Mouse (Mus musculus): ENCODE results near the gene Asic4. TPM values are rescaled to one million over a fixed set of nuclear protein-coding genes. Genes with fewer than 3 reads are reported as not detected.

Gene Asic4
- 4.9 and 5.0 TPM in 2 replicates for polyA plus RNA-seq (2014; fragmentation: Nextera tagmentation; extraction: Ambion mirVana)

GRCm38 (mm10) chr1:75450314-75451005 lies at the start of gene Asic4:
TSS of gene Asic4 (plus strand) at chr1:75450436.
- ATAC-seq (ENCODE audit: low FRiP score) (no peak), DNase-seq (ENCODE audit: low spot score) (peak; percentile 37)
- Histone ChIP-seq H3K27me3 (ENCODE audit: control insufficient read depth, insufficient read depth, low read length) (peaks cover 17% of the 10 kb centered on the region; the same call in 1 of the 2 replicates), H3K9me3 (ENCODE audit: control insufficient read depth, low read length) (no peaks in the 10 kb centered on the region), H3K27ac (peak within 1 kb of the TSS; percentile 62), H3K36me3 (replicated peaks; ENCODE audit: control insufficient read depth, insufficient read depth) (no peaks in the 10 kb centered on the region), H3K4me1 (replicated peaks; ENCODE audit: control insufficient read depth, insufficient read depth, low read length) (peaks cover 61% of the 10 kb centered on the region), H3K4me3 (replicated peaks; ENCODE audit: low read length) (peak within 1 kb of the TSS; percentile 34), H3K4me2 (replicated peaks) (peak within 1 kb of the TSS; percentile 69), H3K9ac (peak within 1 kb of the TSS; percentile 64)
- WGBS, result 2% methylated on average over 35 of the region's 35 CpGs

GRCm38 (mm10) chr1:75400493-75401115 lies 49.6 kb upstream of the Asic4 start:
- no peaks in the 10 kb centered on the region for H3K9me3 ChIP-seq (ENCODE audit: control insufficient read depth, low read length)
- 40% methylated on average over 6 of the region's 6 CpGs for WGBS
- H3K27ac ChIP-seq, result no peak overlapping the region
- H3K9ac ChIP-seq, result no peak overlapping the region
- H3K27me3 ChIP-seq (ENCODE audit: control insufficient read depth, insufficient read depth, low read length), result no peaks in the 10 kb centered on the region
- peak overlapping the region; percentile 32 for H3K4me2 ChIP-seq (replicated peaks)
- H3K4me1 ChIP-seq (replicated peaks; ENCODE audit: control insufficient read depth, insufficient read depth, low read length), result peaks cover 20% of the 10 kb centered on the region
- ATAC-seq (ENCODE audit: low FRiP score) (no peak), DNase-seq (ENCODE audit: low spot score) (no peak)
- H3K36me3 ChIP-seq (replicated peaks; ENCODE audit: control insufficient read depth, insufficient read depth), result peaks cover 39% of the 10 kb centered on the region
- H3K4me3 ChIP-seq (replicated peaks; ENCODE audit: low read length), result no peak overlapping the region

DNA sequence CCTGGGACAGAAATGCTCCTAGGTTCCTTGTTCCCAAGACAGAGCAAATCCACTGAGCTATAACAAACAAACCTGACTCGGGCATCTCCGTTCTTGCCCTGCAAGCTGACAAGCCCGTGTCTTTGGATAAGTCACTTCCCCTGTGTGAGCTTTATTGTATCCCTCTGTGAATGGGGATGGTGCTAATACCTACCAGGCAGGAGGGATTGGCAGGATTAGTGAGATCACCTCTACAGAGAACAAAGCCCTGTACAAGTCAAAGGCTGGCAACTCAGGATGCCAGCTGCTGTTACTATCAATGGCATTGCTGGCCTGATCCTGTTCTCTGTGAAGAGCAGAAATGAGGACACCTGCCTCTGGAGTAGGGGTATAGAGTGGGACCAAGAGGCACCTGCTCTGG lies 44.7 kb upstream of the Asic4 start:
- Histone ChIP-seq H3K4me2 (replicated peaks) (no peak overlapping the region), H3K27ac (no peak overlapping the region), H3K36me3 (replicated peaks; ENCODE audit: control insufficient read depth, insufficient read depth) (peaks cover 57% of the 10 kb centered on the region), H3K27me3 (ENCODE audit: control insufficient read depth, insufficient read depth, low read length) (no peaks in the 10 kb centered on the region), H3K4me3 (replicated peaks; ENCODE audit: low read length) (no peak overlapping the region), H3K4me1 (replicated peaks; ENCODE audit: control insufficient read depth, insufficient read depth, low read length) (peaks cover 1% of the 10 kb centered on the region; the same call in 1 of the 2 replicates), H3K9me3 (ENCODE audit: control insufficient read depth, low read length) (no peaks in the 10 kb centered on the region), H3K9ac (no peak overlapping the region)
- no peak for ATAC-seq (ENCODE audit: low FRiP score)
- WGBS, result 81% methylated on average over 3 of the region's 3 CpGs
- no peak for DNase-seq (ENCODE audit: low spot score)

DNA sequence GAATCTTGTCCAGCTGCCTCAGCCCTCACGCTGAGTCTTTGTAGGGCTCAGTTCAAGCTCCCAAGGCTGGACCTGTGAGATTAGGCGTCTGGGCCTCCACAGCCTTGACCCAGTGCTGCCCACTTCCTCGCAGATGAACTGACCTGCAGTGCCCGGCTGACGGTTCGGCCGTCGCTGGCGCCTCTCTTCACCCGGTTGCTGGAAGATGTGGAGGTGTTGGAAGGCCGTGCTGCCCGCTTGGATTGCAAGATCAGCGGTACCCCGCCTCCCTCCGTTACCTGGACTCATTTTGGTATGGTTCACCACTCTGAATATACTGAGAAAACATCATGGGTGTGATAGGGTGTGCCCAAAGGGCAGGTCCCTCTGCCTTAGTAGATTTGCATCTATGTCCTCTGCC lies 44.1 kb upstream of the Asic4 start:
- WGBS, result 95% methylated on average over 15 of the region's 15 CpGs
- no peak for ATAC-seq (ENCODE audit: low FRiP score)
- no peaks in the 10 kb centered on the region for H3K9me3 ChIP-seq (ENCODE audit: control insufficient read depth, low read length)
- DNase-seq (ENCODE audit: low spot score), result no peak
- no peaks in the 10 kb centered on the region for H3K4me1 ChIP-seq (replicated peaks; ENCODE audit: control insufficient read depth, insufficient read depth, low read length)
- H3K4me3 ChIP-seq (replicated peaks; ENCODE audit: low read length), result no peak overlapping the region
- no peaks in the 10 kb centered on the region for H3K27me3 ChIP-seq (ENCODE audit: control insufficient read depth, insufficient read depth, low read length)
- no peak overlapping the region for H3K4me2 ChIP-seq (replicated peaks)
- peaks cover 54% of the 10 kb centered on the region for H3K36me3 ChIP-seq (replicated peaks; ENCODE audit: control insufficient read depth, insufficient read depth)
- H3K9ac ChIP-seq, result no peak overlapping the region
- H3K27ac ChIP-seq, result no peak overlapping the region

GRCm38 (mm10) chr1:75407056-75407455 lies 43.2 kb upstream of the Asic4 start:
- DNase-seq (ENCODE audit: low spot score) (no peak), ATAC-seq (ENCODE audit: low FRiP score) (no peak)
- WGBS, result 94% methylated on average over 9 of the region's 9 CpGs
- H3K9ac ChIP-seq, result no peak overlapping the region
- no peaks in the 10 kb centered on the region for H3K27me3 ChIP-seq (ENCODE audit: control insufficient read depth, insufficient read depth, low read length)
- H3K27ac ChIP-seq, result no peak overlapping the region
- no peak overlapping the region for H3K4me3 ChIP-seq (replicated peaks; ENCODE audit: low read length)
- H3K9me3 ChIP-seq (ENCODE audit: control insufficient read depth, low read length), result no peaks in the 10 kb centered on the region
- peaks cover 45% of the 10 kb centered on the region for H3K36me3 ChIP-seq (replicated peaks; ENCODE audit: control insufficient read depth, insufficient read depth)
- no peaks in the 10 kb centered on the region for H3K4me1 ChIP-seq (replicated peaks; ENCODE audit: control insufficient read depth, insufficient read depth, low read length)
- H3K4me2 ChIP-seq (replicated peaks), result no peak overlapping the region

GRCm38 (mm10) chr1:75408210-75408609 lies 42.0 kb upstream of the Asic4 start:
- H3K9ac ChIP-seq, result no peak overlapping the region
- WGBS, result 83% methylated on average over 4 of the region's 4 CpGs
- H3K4me2 ChIP-seq (replicated peaks), result no peak overlapping the region
- no peaks in the 10 kb centered on the region for H3K4me1 ChIP-seq (replicated peaks; ENCODE audit: control insufficient read depth, insufficient read depth, low read length)
- DNase-seq (ENCODE audit: low spot score), result no peak
- no peak for ATAC-seq (ENCODE audit: low FRiP score)
- H3K9me3 ChIP-seq (ENCODE audit: control insufficient read depth, low read length), result no peaks in the 10 kb centered on the region
- no peak overlapping the region for H3K4me3 ChIP-seq (replicated peaks; ENCODE audit: low read length)
- no peaks in the 10 kb centered on the region for H3K27me3 ChIP-seq (ENCODE audit: control insufficient read depth, insufficient read depth, low read length)
- H3K27ac ChIP-seq, result no peak overlapping the region
- H3K36me3 ChIP-seq (replicated peaks; ENCODE audit: control insufficient read depth, insufficient read depth), result peaks cover 35% of the 10 kb centered on the region

- no peak overlapping the region for H3K27ac ChIP-seq
- no peak overlapping the region for H3K4me3 ChIP-seq (replicated peaks; ENCODE audit: low read length)
- ATAC-seq (ENCODE audit: low FRiP score) (no peak), DNase-seq (ENCODE audit: low spot score) (no peak)
- no peak overlapping the region for H3K9ac ChIP-seq
- no peaks in the 10 kb centered on the region for H3K9me3 ChIP-seq (ENCODE audit: control insufficient read depth, low read length)
- H3K4me2 ChIP-seq (replicated peaks), result no peak overlapping the region
- H3K4me1 ChIP-seq (replicated peaks; ENCODE audit: control insufficient read depth, insufficient read depth, low read length), result no peaks in the 10 kb centered on the region
- 95% methylated on average over 7 of the region's 7 CpGs for WGBS
- peaks cover 23% of the 10 kb centered on the region for H3K36me3 ChIP-seq (replicated peaks; ENCODE audit: control insufficient read depth, insufficient read depth)
- no peaks in the 10 kb centered on the region for H3K27me3 ChIP-seq (ENCODE audit: control insufficient read depth, insufficient read depth, low read length)
Observed at GRCm38 (mm10) chr1:75409950-75410349, 40.3 kb upstream of the Asic4 start.

DNA sequence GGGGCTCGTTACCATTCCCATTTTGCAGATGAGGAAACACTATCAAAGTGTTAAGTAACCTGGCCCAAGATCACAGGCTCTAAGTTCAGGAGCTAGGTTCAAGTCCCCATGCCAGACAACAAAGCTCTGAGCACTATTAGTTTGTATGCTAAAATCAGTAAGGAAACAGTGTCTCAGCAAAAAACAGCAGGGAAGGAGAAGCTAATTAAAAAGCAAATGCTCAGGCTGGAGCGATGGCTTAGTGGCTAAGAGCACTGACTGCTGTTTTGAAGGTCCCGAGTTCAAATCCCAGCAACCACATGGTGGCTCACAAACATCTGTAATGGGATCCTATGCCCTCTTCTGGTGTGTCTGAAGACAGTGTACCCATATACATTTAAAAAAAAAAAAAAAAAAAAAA lies 38.0 kb upstream of the Asic4 start:
- no peaks in the 10 kb centered on the region for H3K4me1 ChIP-seq (replicated peaks; ENCODE audit: control insufficient read depth, insufficient read depth, low read length)
- no peaks in the 10 kb centered on the region for H3K27me3 ChIP-seq (ENCODE audit: control insufficient read depth, insufficient read depth, low read length)
- H3K9me3 ChIP-seq (ENCODE audit: control insufficient read depth, low read length), result no peaks in the 10 kb centered on the region
- ATAC-seq (ENCODE audit: low FRiP score), result no peak
- 84% methylated on average over 3 of the region's 3 CpGs for WGBS
- H3K27ac ChIP-seq, result no peak overlapping the region
- DNase-seq (ENCODE audit: low spot score), result no peak
- H3K36me3 ChIP-seq (replicated peaks; ENCODE audit: control insufficient read depth, insufficient read depth), result peaks cover 13% of the 10 kb centered on the region
- H3K4me2 ChIP-seq (replicated peaks), result no peak overlapping the region
- no peak overlapping the region for H3K4me3 ChIP-seq (replicated peaks; ENCODE audit: low read length)
- no peak overlapping the region for H3K9ac ChIP-seq

GRCm38 (mm10) chr1:75413749-75414148 lies 36.5 kb upstream of the Asic4 start:
- no peak for DNase-seq (ENCODE audit: low spot score)
- Histone ChIP-seq H3K4me3 (replicated peaks; ENCODE audit: low read length) (no peak overlapping the region), H3K27me3 (ENCODE audit: control insufficient read depth, insufficient read depth, low read length) (no peaks in the 10 kb centered on the region), H3K9ac (no peak overlapping the region), H3K36me3 (replicated peaks; ENCODE audit: control insufficient read depth, insufficient read depth) (peaks cover 11% of the 10 kb centered on the region; the same call in 1 of the 2 replicates), H3K27ac (no peak overlapping the region), H3K4me1 (replicated peaks; ENCODE audit: control insufficient read depth, insufficient read depth, low read length) (no peaks in the 10 kb centered on the region), H3K9me3 (ENCODE audit: control insufficient read depth, low read length) (no peaks in the 10 kb centered on the region), H3K4me2 (replicated peaks) (no peak overlapping the region)
- 60% methylated on average over 3 of the region's 3 CpGs for WGBS
- ATAC-seq (ENCODE audit: low FRiP score), result no peak

All from hindbrain, embryonic 14.5 days (tissue).